Mouse (Mus musculus) CD8-positive naive resting alpha-beta T cell, adult 2 months (primary cell): Measurements from ENCODE around the gene Cdc42bpg.

Experiments used
- DNase-seq, 2 experiments: peaks; one replicate each; pipeline ENCODE4 v3.0.0; 2022; ENCODE audit warnings: low read depth in 2 of 2, low spot score in 2 of 2

Cdc42bpg gene

GRCm38 (mm10) chr19:6306137-6306551 lies at the start of gene Cdc42bpg:
Gene Cdc42bpg, plus strand, starts transcription at chr19:6306456.
- peak; percentile 65 to 70 for DNase-seq

- DNase-seq: no peak
Measured at GRCm38 (mm10) chr19:6260428-6260827, 45.8 kb upstream of the Cdc42bpg start.

GRCm38 (mm10) chr19:6260946-6261345 lies 45.3 kb upstream of the Cdc42bpg start:
- DNase-seq: no peak

GRCm38 (mm10) chr19:6261379-6261778 lies 44.9 kb upstream of the Cdc42bpg start:
- no peak for DNase-seq

- peak; percentile 81 to 83 for DNase-seq
Measured at GRCm38 (mm10) chr19:6262222-6262621, 44.0 kb upstream of the Cdc42bpg start.

- DNase-seq: no peak
Measured at GRCm38 (mm10) chr19:6262839-6263433, 43.3 kb upstream of the Cdc42bpg start.

- no peak for DNase-seq
Measured at GRCm38 (mm10) chr19:6264200-6264599, 42.1 kb upstream of the Cdc42bpg start.

- DNase-seq: no peak
Measured at GRCm38 (mm10) chr19:6264945-6265344, 41.3 kb upstream of the Cdc42bpg start.

- no peak for DNase-seq
Measured at GRCm38 (mm10) chr19:6265727-6266182, 40.5 kb upstream of the Cdc42bpg start.

- DNase-seq: no peak
Measured at GRCm38 (mm10) chr19:6267306-6268169, 38.7 kb upstream of the Cdc42bpg start.

- DNase-seq: peak; percentile 88 to 91
Measured at GRCm38 (mm10) chr19:6268170-6268528, 38.1 kb upstream of the Cdc42bpg start.

- no peak for DNase-seq
Measured at GRCm38 (mm10) chr19:6268670-6269132, 37.6 kb upstream of the Cdc42bpg start.

- DNase-seq: no peak
Measured at GRCm38 (mm10) chr19:6269798-6270475, 36.3 kb upstream of the Cdc42bpg start.

- DNase-seq: no peak
Measured at GRCm38 (mm10) chr19:6270661-6271060, 35.6 kb upstream of the Cdc42bpg start.

GRCm38 (mm10) chr19:6271206-6271605 lies 35.0 kb upstream of the Cdc42bpg start:
- no peak for DNase-seq

GRCm38 (mm10) chr19:6272053-6272452 lies 34.2 kb upstream of the Cdc42bpg start:
- no peak for DNase-seq

- no peak for DNase-seq
Measured at GRCm38 (mm10) chr19:6272738-6273137, 33.5 kb upstream of the Cdc42bpg start.

- no peak for DNase-seq
Measured at GRCm38 (mm10) chr19:6273592-6273991, 32.7 kb upstream of the Cdc42bpg start.

GRCm38 (mm10) chr19:6273998-6274608 lies 32.2 kb upstream of the Cdc42bpg start:
- no peak for DNase-seq

- peak; percentile 64 to 65 for DNase-seq
Measured at GRCm38 (mm10) chr19:6275740-6276389, 30.4 kb upstream of the Cdc42bpg start.
